Mouse (Mus musculus): ENCODE data around the gene Rffl. TPM values are rescaled to one million over a fixed set of nuclear protein-coding genes. Genes with fewer than 3 reads are reported as not detected.
A peak's percentile ranks its signal among the peaks of the same experiment; 100 is the strongest.

Rffl gene
- polyA plus RNA-seq (2015; fragmentation: Nextera tagmentation; extraction: Ambion mirVana): 4.7 and 5.6 TPM in 2 replicates

- Histone ChIP-seq H3K4me2 (peak within 1 kb of the TSS; percentile 87), H3K27me3 (no peaks in the 10 kb centered on the region), H3K36me3 (no peaks in the 10 kb centered on the region), H3K9ac (peak within 1 kb of the TSS; percentile 84), H3K27ac (0 out of 2 replicates have a peak within 1 kb of the TSS, but pooled peaks have one; percentile 18), H3K4me3 (peak within 1 kb of the TSS; percentile 73), H3K4me1 (replicated peaks) (peaks cover 7% of the 10 kb centered on the region), H3K9me3 (no peaks in the 10 kb centered on the region)
- ATAC-seq (ENCODE audit: low FRiP score): peak; percentile 95
- 0% methylated on average over 43 of the region's 43 CpGs for WGBS
These were observed at the start of gene Rffl for GRCm38 (mm10) chr11:82871031-82871446. Gene Rffl (minus strand): TSS chr11:82871210.

GRCm38 (mm10) chr11:82920768-82921167 is 49.8 kb upstream of the Rffl start:
- peaks cover 49% of the 10 kb centered on the region for H3K27me3 ChIP-seq
- H3K9ac ChIP-seq: no peak overlapping the region
- H3K4me3 ChIP-seq: no peak overlapping the region
- H3K9me3 ChIP-seq: no peaks in the 10 kb centered on the region
- H3K36me3 ChIP-seq: no peaks in the 10 kb centered on the region
- ATAC-seq (ENCODE audit: low FRiP score): no peak
- no peak overlapping the region for H3K27ac ChIP-seq
- H3K4me2 ChIP-seq: no peak overlapping the region
- H3K4me1 ChIP-seq (replicated peaks): no peaks in the 10 kb centered on the region
- 70% methylated on average over 10 of the region's 10 CpGs for WGBS

- no peak for ATAC-seq (ENCODE audit: low FRiP score)
- 9% methylated on average over 16 of the region's 16 CpGs for WGBS
- H3K9ac ChIP-seq: peak overlapping the region; percentile 44; the same call in 1 of the 2 replicates
These were observed 43.8 kb upstream of the Rffl start for GRCm38 (mm10) chr11:82914711-82915352.

GRCm38 (mm10) chr11:82910679-82911389 is 39.8 kb upstream of the Rffl start:
- Histone ChIP-seq H3K9me3 (no peaks in the 10 kb centered on the region), H3K27me3 (peaks cover 28% of the 10 kb centered on the region), H3K4me3 (no peak overlapping the region), H3K27ac (no peak overlapping the region), H3K4me1 (replicated peaks) (peaks cover 12% of the 10 kb centered on the region), H3K36me3 (peaks cover 5% of the 10 kb centered on the region; the same call in 1 of the 2 replicates), H3K4me2 (no peak overlapping the region), H3K9ac (0 out of 2 replicates have a peak overlapping the region, but pooled peaks have one; percentile 24)
- ATAC-seq (ENCODE audit: low FRiP score): no peak
- 84% methylated on average over 11 of the region's 11 CpGs for WGBS

More at GRCm38 (mm10) chr11:82914711-82915352, 43.8 kb upstream of the Rffl start:
- Histone ChIP-seq H3K36me3 (no peaks in the 10 kb centered on the region), H3K27me3 (peaks cover 39% of the 10 kb centered on the region), H3K4me3 (no peak overlapping the region), H3K9me3 (no peaks in the 10 kb centered on the region), H3K4me2 (peak overlapping the region; percentile 43), H3K4me1 (replicated peaks) (no peaks in the 10 kb centered on the region), H3K27ac (no peak overlapping the region)

GRCm38 (mm10) chr11:82910250-82910649 is 39.2 kb upstream of the Rffl start, which contains the start of gene Unc45b:
Gene Unc45b (plus strand): TSS chr11:82910550.
- Histone ChIP-seq H3K4me3 (no peak within 1 kb of the TSS), H3K36me3 (peaks cover 10% of the 10 kb centered on the region), H3K9ac (0 out of 2 replicates have a peak within 1 kb of the TSS, but pooled peaks have one; percentile 24), H3K9me3 (no peaks in the 10 kb centered on the region), H3K4me2 (no peak within 1 kb of the TSS), H3K4me1 (replicated peaks) (peaks cover 12% of the 10 kb centered on the region), H3K27ac (no peak within 1 kb of the TSS), H3K27me3 (peaks cover 24% of the 10 kb centered on the region)
- WGBS: 87% methylated on average over 4 of the region's 4 CpGs
- no peak for ATAC-seq (ENCODE audit: low FRiP score)

- 58% methylated on average over 10 of the region's 10 CpGs for WGBS
- Histone ChIP-seq H3K27ac (no peak overlapping the region), H3K36me3 (peaks cover 27% of the 10 kb centered on the region), H3K4me3 (peak overlapping the region; percentile 77), H3K4me1 (replicated peaks) (peaks cover 12% of the 10 kb centered on the region), H3K9me3 (no peaks in the 10 kb centered on the region), H3K9ac (peak overlapping the region; percentile 84; the same call in 1 of the 2 replicates), H3K4me2 (peak overlapping the region; percentile 78), H3K27me3 (peaks cover 17% of the 10 kb centered on the region)
- no peak for ATAC-seq (ENCODE audit: low FRiP score)
These were observed 37.6 kb upstream of the Rffl start for GRCm38 (mm10) chr11:82908608-82908989.

GRCm38 (mm10) chr11:82907651-82908607 is 36.9 kb upstream of the Rffl start, which contains the start of gene Nle1:
Gene Nle1 (minus strand): TSS chr11:82908411.
- WGBS: 2% methylated on average over 66 of the region's 73 CpGs
- Histone ChIP-seq H3K36me3 (peaks cover 34% of the 10 kb centered on the region), H3K27me3 (peaks cover 10% of the 10 kb centered on the region), H3K4me1 (replicated peaks) (peaks cover 12% of the 10 kb centered on the region), H3K9me3 (no peaks in the 10 kb centered on the region), H3K27ac (no peak within 1 kb of the TSS), H3K9ac (peak within 1 kb of the TSS; percentile 84), H3K4me3 (peak within 1 kb of the TSS; percentile 77), H3K4me2 (peak within 1 kb of the TSS; percentile 78)
- peak; percentile 83 for ATAC-seq (ENCODE audit: low FRiP score)

- Histone ChIP-seq H3K9me3 (no peaks in the 10 kb centered on the region), H3K4me3 (no peak overlapping the region), H3K4me1 (replicated peaks) (peaks cover 12% of the 10 kb centered on the region), H3K4me2 (no peak overlapping the region), H3K27me3 (peaks cover 6% of the 10 kb centered on the region), H3K27ac (no peak overlapping the region), H3K36me3 (peaks cover 55% of the 10 kb centered on the region), H3K9ac (no peak overlapping the region)
- WGBS: 95% methylated on average over 5 of the region's 5 CpGs
- no peak for ATAC-seq (ENCODE audit: low FRiP score)
These were observed 34.8 kb upstream of the Rffl start for GRCm38 (mm10) chr11:82905816-82906215.

- Histone ChIP-seq H3K36me3 (peaks cover 63% of the 10 kb centered on the region), H3K4me2 (no peak overlapping the region), H3K4me1 (replicated peaks) (peaks cover 12% of the 10 kb centered on the region), H3K9ac (no peak overlapping the region), H3K9me3 (no peaks in the 10 kb centered on the region), H3K27me3 (0 out of 2 replicates have a peak, but pooled peaks cover 4% of the 10 kb centered on the region), H3K4me3 (no peak overlapping the region), H3K27ac (no peak overlapping the region)
- no peak for ATAC-seq (ENCODE audit: low FRiP score)
- 70% methylated on average over 8 of the region's 8 CpGs for WGBS
These were observed 33.9 kb upstream of the Rffl start for GRCm38 (mm10) chr11:82904952-82905351.

GRCm38 (mm10) chr11:82901606-82902310 is 30.7 kb upstream of the Rffl start:
- ATAC-seq (ENCODE audit: low FRiP score): no peak
- Histone ChIP-seq H3K9me3 (no peaks in the 10 kb centered on the region), H3K27me3 (no peaks in the 10 kb centered on the region), H3K27ac (no peak overlapping the region), H3K36me3 (peaks cover 91% of the 10 kb centered on the region), H3K4me2 (no peak overlapping the region), H3K4me1 (replicated peaks) (peaks cover 2% of the 10 kb centered on the region; the same call in 1 of the 2 replicates), H3K4me3 (no peak overlapping the region), H3K9ac (no peak overlapping the region)
- 93% methylated on average over 20 of the region's 20 CpGs for WGBS

- Histone ChIP-seq H3K4me3 (no peak overlapping the region), H3K4me1 (replicated peaks) (no peaks in the 10 kb centered on the region), H3K36me3 (peaks cover 75% of the 10 kb centered on the region), H3K9me3 (no peaks in the 10 kb centered on the region), H3K4me2 (no peak overlapping the region), H3K27me3 (no peaks in the 10 kb centered on the region), H3K27ac (no peak overlapping the region), H3K9ac (no peak overlapping the region)
- ATAC-seq (ENCODE audit: low FRiP score): no peak
- 97% methylated on average over 5 of the region's 5 CpGs for whole genome bisulfite sequencing
These were observed 28.7 kb upstream of the Rffl start for GRCm38 (mm10) chr11:82899720-82900119.
